Mouse (Mus musculus): ENCODE measurements at regions not wholly inside any gene's neighbourhood (a gene's known extent, or its start where the extent isn't known, plus 50 kb on each side); places are given as distances from the start of the nearest gene placed in this dataset.

- DNase-seq = peak in 1 of 2 experiments; percentile 33
These were observed 352.0 kb upstream of the Smim15 start for GRCm38 (mm10) chr13:107692123-107692830.

- peak; percentile 24 to 46 for DNase-seq
These were observed 355.3 kb upstream of the Smim15 start for GRCm38 (mm10) chr13:107688972-107689371.

GRCm38 (mm10) chr13:107685231-107685630 lies 359.0 kb upstream of the Smim15 start:
- no peak for DNase-seq

DNA sequence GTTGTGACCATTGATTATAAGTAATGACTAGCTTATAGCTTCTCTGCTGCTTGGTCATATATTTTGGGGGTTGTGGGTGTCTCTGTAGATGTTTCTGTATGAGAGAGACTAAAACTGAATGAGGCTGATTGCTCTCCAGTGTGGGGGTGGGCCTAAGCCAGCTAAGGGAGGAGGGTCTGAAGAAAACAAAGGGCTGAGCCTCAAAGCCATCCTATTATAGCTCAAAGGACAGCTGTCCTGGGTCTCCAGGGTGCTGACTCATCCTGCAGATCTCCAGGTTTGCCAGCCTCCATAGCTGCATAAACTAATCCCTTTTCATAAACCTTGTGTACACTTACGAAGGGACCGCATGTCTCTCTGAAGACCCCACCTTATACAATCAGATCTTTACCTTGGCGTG lies 360.3 kb upstream of the Smim15 start:
- DNase-seq = no peak

DNA sequence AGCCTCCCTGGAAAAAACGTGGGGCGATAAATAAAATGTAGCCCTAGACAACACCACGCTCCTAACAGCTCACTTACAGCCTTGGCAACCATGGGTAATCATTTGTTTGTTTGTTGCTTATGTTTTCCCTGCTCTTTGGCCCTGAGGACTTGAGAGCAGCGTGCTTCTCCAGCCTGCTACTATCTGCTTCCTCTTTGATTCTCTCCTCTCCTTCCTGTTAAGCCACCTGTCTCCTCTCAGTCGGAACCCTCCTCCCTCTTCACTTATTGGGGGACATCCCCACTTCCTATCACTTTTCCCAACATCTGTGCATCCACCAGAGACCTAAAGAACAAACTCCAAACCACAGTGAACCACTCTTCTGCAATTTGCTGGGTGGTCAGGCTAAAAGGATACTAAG lies 362.5 kb upstream of the Smim15 start:
- no peak for DNase-seq

- DNase-seq = no peak
These were observed 365.4 kb upstream of the Smim15 start for GRCm38 (mm10) chr13:107678860-107679259.

- DNase-seq = peak; percentile 54 to 69
These were observed 367.2 kb upstream of the Smim15 start for GRCm38 (mm10) chr13:107677091-107677470.

- DNase-seq = peak; percentile 62 to 76
These were observed 367.7 kb upstream of the Smim15 start for GRCm38 (mm10) chr13:107676310-107677090.

GRCm38 (mm10) chr13:107672166-107672565 lies 372.1 kb upstream of the Smim15 start:
- DNase-seq = no peak

GRCm38 (mm10) chr13:107668509-107668908 lies 375.7 kb upstream of the Smim15 start:
- no peak for DNase-seq

DNA sequence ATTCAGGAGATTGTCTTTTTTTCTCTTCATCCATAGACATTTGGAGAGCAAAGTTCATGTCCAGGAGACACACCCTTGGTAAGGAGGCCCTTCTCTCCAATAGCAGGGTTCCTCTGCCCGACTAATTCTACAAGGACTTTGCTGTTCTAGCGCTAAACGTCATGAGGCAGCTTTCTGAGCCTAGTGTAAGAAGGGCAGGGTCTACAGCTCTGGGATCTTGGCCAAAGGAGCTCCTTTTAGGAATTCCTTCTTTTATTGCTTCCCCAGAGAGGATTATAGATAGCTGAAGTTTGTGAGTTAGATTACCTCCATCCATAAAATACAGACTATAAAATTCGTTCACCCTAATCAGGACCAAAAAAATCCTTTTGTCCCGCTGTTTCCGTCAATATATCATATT lies 378.5 kb upstream of the Smim15 start:
- no peak for DNase-seq

DNA sequence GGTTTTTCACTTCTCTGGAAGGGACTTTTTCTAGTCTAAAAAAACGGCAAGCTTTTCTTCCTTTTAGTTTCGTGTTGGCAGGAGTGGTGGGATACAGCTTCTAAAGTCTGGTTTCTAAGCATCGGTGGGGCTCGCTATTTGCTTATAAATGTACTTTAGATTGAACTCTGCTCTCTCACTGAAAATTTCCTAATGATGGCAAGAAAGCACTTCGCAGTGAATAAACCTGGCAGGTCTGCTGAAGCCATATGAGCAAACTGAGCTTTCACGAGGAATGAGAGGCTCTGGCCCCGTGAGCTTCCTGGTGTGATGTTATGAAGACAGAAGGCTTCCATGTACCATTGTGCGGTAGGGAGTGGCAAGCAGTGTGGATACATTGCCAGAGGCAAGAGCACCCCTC lies 380.0 kb upstream of the Smim15 start:
- DNase-seq = no peak

- DNase-seq = no peak
These were observed 380.5 kb upstream of the Smim15 start for GRCm38 (mm10) chr13:107663745-107664144.

DNA sequence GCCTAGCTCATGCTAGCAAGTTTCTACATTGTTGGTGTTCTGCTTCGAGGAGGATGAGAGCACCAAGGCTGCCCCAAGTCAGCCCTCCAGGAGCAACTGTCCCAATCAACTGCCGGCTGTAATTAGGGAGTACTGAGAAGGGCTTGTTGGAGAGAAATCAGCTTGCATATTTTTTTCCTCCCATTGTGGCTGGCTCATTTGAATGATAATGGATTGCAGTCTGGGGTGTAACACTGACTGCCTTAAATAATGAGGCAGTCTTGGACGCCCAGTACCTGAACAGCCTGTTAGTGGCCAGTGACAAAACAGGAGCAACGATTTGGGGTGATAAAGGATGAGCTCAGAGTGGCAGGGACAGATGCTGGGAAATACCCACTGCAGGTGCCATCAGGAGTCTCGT lies 382.8 kb upstream of the Smim15 start:
- no peak for DNase-seq

GRCm38 (mm10) chr13:107645865-107646645 lies 398.2 kb upstream of the Smim15 start:
- DNase-seq = peak; percentile 45 to 61

GRCm38 (mm10) chr13:107645121-107645864 lies 399.0 kb upstream of the Smim15 start:
- peak; percentile 20 to 46 for DNase-seq

GRCm38 (mm10) chr13:107644705-107645104 lies 399.5 kb upstream of the Smim15 start:
- no peak for DNase-seq

GRCm38 (mm10) chr13:107641926-107642657 lies 402.2 kb upstream of the Smim15 start:
- DNase-seq = peak; percentile 44 to 47

- DNase-seq = peak; percentile 11 to 28
These were observed 404.6 kb upstream of the Smim15 start for GRCm38 (mm10) chr13:107639620-107640019.

DNA sequence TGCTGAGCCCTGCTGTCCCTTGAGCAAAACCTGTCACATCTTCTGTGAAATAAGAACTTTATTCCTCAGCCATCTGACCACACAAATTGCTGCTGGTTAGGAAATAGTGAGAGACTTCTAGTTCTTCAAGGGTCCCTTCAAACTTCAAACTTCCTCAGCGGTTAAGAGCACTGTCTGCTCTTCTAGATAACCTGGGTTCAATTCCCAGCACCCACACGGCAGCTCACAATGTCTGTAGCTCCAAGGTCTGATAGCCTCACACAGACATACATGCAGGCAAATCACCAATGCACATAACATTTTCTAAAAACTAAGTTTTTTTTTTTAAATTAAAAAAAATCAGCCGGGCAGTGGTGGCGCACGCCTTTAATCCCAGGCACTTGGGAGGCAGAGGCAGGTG lies 407.0 kb upstream of the Smim15 start:
- DNase-seq = no peak

DNA sequence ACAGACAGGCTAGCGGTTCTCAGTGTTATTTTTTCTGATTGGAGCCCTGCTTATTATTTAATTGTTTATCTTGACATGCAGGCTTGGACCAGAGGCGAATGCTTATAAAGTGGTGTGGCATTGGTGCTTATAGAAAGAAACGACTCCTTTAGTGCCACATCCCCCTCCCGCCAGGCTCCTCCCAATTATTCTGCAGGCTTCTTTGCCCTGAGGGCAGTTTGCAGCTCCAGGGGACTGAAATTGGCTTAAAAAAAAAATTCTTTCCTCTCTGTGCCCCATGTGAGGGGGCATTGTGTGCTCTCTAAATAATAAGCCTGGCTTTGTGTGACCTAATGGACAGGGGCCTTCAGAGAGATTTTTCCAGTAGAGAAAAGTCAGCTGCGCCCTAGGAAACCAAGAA lies 409.1 kb upstream of the Smim15 start:
- no peak for DNase-seq

- DNase-seq = no peak
These were observed 417.2 kb upstream of the Smim15 start for GRCm38 (mm10) chr13:107627073-107627472.
